Mouse (Mus musculus) heart, embryonic 11.5 days (tissue): Measurements from ENCODE around the gene Lypla2. TPM values are rescaled to one million over a fixed set of nuclear protein-coding genes. Genes with fewer than 3 reads are reported as not detected.

ENCODE experiments used
- ATAC-seq: fragments of 200-750 bp; cut with Nextera tagmentation; replicated peaks from 2 replicates; pipeline ENCODE4 v1.8.0; 2017; ENCODE audit warnings: moderate library complexity; ENCODE audit not compliant: insufficient number of reproducible peaks, low FRiP score, low TSS enrichment
- H3K27ac ChIP-seq: fragments of 300-500 bp; sonication (generic); 2 replicates; pipeline ENCODE4 v1.5.1; 2014; ENCODE audit warnings: mild to moderate bottlenecking, low read depth, low read length
- H3K27me3 ChIP-seq: fragments of 300-500 bp; sonication (generic); 2 replicates; pipeline ENCODE4 v1.6.1; 2014; ENCODE audit warnings: mild to moderate bottlenecking, low read length, mixed read lengths; ENCODE audit not compliant: control insufficient read depth, insufficient read depth
- H3K36me3 ChIP-seq: fragments of 300-500 bp; sonication (generic); 2 replicates; pipeline ENCODE4 v1.6.1; 2014; ENCODE audit warnings: mild to moderate bottlenecking, low read length, moderate library complexity, mixed read lengths; ENCODE audit not compliant: control insufficient read depth, insufficient read depth
- H3K4me1 ChIP-seq: fragments of 300-500 bp; sonication (generic); 2 replicates; pipeline ENCODE4 v1.6.1; 2014; ENCODE audit warnings: low read length; ENCODE audit not compliant: control insufficient read depth, insufficient read depth
- H3K4me2 ChIP-seq: fragments of 300-500 bp; sonication (generic); 2 replicates; pipeline ENCODE4 v1.6.1; 2014; ENCODE audit warnings: mild to moderate bottlenecking, moderate library complexity
- H3K4me3 ChIP-seq: fragments of 300-500 bp; sonication (generic); 2 replicates; pipeline ENCODE4 v1.5.1; 2014; ENCODE audit warnings: low read depth, low read length
- H3K9ac ChIP-seq: fragments of 300-500 bp; sonication (generic); 2 replicates; pipeline ENCODE4 v1.6.1; 2014; ENCODE audit warnings: mild to moderate bottlenecking, low read depth, low read length, moderate library complexity
- H3K9me3 ChIP-seq: fragments of 300-500 bp; sonication (generic); replicated peaks from 2 replicates; pipeline ENCODE4 v1.6.1; 2016; ENCODE audit warnings: low read length; ENCODE audit not compliant: control insufficient read depth
- WGBS: fragments of 180-500 bp; shearing (Covaris S2); extraction: QIAGEN DNeasy Blood & Tissue Kit; methylation state at CpG from one replicate; pipeline ENCODE4 v1.1.7; 2014; ENCODE audit not compliant: insufficient replicate concordance; 5-methylcytosine and 5-hydroxymethylcytosine counted together
- polyA plus RNA-seq: library from polyadenylated mRNA; unstranded; fragments of >200 nt; fragmentation: Nextera tagmentation; extraction: Ambion mirVana; gene quantifications from 2 replicates; pipeline ENCODE4 v1.2.1, GENCODE M21; 2014

The Lypla2 gene
- 68.6 and 71.5 TPM in 2 replicates for polyA plus RNA-seq

DNA sequence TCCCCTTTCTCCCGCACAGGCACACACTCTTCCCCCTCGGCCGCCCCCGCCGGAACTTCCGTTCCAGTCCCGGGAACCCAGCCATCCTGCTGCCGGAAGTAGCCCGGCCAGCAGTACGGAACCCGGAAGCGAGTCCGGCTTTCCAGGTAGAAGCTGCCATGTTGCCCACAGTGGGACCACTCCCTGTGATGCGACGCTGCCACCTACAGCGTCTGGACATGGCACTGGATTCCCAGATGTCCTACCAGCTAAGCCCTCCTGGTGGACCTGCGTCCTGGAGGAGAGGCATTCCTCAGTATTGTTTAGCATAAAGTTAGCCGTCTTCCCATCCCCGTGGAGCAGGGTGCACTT is at the start of gene Lypla2:
TSS of gene Lypla2 (minus strand) at position 71 of the 351 bp plus-strand sequence.
- Histone ChIP-seq H3K4me3 (peak within 1 kb of the TSS; percentile 80), H3K4me2 (peak within 1 kb of the TSS; percentile 96), H3K4me1 (peaks cover 12% of the 10 kb centered on the region), H3K27ac (peak within 1 kb of the TSS; percentile 57; the same call in 1 of the 2 replicates), H3K27me3 (no peaks in the 10 kb centered on the region), H3K9me3 (no peaks in the 10 kb centered on the region), H3K9ac (peak within 1 kb of the TSS; percentile 84), H3K36me3 (peaks cover 26% of the 10 kb centered on the region)
- ATAC-seq: peak; percentile 69
- WGBS: 3% methylated on average over 19 of the region's 19 CpGs

DNA sequence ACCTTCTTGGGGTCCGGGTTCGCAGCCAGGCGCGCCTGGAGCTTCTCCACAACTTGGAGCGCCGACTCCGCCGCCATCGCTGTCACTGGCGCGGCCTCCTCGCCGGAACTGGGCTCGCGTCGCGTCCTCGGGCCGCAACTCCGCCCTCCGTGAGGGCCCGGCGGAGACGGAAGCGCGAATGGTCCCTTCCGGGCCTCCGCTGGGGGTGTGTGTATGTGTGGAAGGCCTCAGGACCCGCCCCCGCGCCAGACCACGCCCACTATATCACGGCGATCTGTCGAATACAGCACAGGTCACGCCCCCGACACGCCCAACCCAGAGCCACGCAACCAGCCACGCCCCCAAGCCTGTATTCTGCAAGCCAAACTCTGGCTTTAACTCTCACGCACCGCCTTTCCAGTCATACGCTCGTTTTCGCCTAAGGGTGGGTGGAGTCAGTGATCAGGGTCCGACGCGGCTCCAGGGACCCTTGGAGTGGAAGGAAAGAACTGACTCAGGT is 49.2 kb upstream of the Lypla2 start, which contains the start of gene Eloa:
TSS of gene Eloa (minus strand) at position 215 of the 499 bp plus-strand sequence.
- peaks cover 2% of the 10 kb centered on the region; the same call in 1 of the 2 replicates for H3K4me1 ChIP-seq
- peak; percentile 98 for ATAC-seq
- H3K36me3 ChIP-seq: no peaks in the 10 kb centered on the region
- peak within 1 kb of the TSS; percentile 84 for H3K27ac ChIP-seq
- peak within 1 kb of the TSS; percentile 98 for H3K4me3 ChIP-seq
- H3K9ac ChIP-seq: peak within 1 kb of the TSS; percentile 96
- peak within 1 kb of the TSS; percentile 88 for H3K4me2 ChIP-seq
- H3K9me3 ChIP-seq: no peaks in the 10 kb centered on the region
- WGBS: 1% methylated on average over 43 of the region's 48 CpGs
- no peaks in the 10 kb centered on the region for H3K27me3 ChIP-seq

DNA sequence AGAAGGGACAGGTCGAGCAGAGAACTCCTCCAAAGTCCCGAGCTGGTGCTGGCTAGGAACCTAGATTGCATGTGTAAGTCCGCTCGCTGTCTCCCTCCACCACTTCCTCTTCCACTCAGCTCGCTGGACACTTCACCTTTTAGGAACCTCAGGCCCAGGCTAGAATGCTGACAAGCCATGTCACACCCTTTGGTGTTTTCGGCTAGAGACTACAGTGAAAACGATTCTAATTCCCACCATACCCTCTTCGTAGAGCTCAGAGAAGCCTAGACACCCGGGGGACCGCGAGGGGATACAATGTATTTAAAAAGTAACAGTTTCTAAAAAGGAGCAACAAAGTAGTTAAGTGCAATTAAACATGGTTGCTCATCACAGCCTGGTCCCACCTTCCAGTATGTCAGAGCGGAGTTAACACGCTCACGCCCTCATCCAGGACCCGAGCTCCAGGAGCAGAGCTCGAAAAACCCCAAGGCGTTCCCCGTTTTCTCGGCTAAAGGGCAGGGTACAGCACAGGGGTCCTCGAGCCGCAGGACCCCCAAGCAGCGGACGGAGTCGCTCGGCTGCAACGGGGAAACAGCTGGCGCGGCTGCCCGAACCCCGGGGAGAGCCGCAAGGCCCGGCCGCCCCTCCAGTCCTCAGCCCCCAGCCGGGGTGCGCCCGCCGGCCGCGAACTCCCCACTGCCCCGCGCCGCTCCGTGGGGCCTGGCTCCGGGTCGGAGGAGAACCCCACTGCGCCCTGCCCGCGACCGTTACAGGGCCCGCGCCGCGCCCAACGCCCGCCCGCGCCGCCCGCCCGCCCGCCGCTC is 48.5 kb upstream of the Lypla2 start:
- H3K4me1 ChIP-seq: peaks cover 2% of the 10 kb centered on the region; the same call in 1 of the 2 replicates
- no peaks in the 10 kb centered on the region for H3K9me3 ChIP-seq
- H3K27ac ChIP-seq: peak overlapping the region; percentile 84
- WGBS: under 1% methylated on average over 60 of the region's 62 CpGs
- peak overlapping the region; percentile 98 for H3K4me3 ChIP-seq
- peak; percentile 69 for ATAC-seq
- peak overlapping the region; percentile 88 for H3K4me2 ChIP-seq
- no peaks in the 10 kb centered on the region for H3K27me3 ChIP-seq
- peak overlapping the region; percentile 96 for H3K9ac ChIP-seq
- no peaks in the 10 kb centered on the region for H3K36me3 ChIP-seq

DNA sequence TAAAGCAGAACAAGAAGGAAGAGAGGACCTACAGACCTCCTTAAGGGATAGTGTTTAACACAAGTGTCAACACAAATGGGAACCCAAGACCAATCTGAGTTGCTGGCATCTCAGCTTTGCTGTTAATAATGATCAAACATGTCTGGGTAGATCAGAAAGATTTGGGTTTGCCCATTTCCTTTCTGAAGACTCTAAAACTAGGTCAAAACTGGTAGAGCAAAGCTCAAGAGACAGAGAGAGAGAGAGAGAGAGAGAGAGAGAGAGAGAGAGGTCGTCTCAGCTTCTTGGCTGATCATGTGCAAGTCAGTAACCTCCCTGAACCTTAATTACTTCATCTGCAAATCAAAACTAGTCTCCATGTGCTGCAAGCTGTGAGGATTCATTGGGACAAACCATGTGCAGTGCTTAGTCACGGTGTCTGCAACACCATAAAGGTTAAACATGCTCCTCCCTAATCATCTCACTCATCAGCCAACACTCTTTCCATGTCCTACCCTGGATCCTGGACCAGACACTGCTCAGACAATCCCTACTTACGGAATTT is 43.7 kb upstream of the Lypla2 start:
- Histone ChIP-seq H3K9me3 (no peaks in the 10 kb centered on the region), H3K36me3 (peaks cover 9% of the 10 kb centered on the region), H3K4me2 (no peak overlapping the region), H3K4me3 (no peak overlapping the region), H3K4me1 (peaks cover 2% of the 10 kb centered on the region; the same call in 1 of the 2 replicates), H3K27ac (no peak overlapping the region), H3K27me3 (no peaks in the 10 kb centered on the region), H3K9ac (no peak overlapping the region)
- WGBS: 77% methylated on average over 3 of the region's 3 CpGs
- no peak for ATAC-seq

DNA sequence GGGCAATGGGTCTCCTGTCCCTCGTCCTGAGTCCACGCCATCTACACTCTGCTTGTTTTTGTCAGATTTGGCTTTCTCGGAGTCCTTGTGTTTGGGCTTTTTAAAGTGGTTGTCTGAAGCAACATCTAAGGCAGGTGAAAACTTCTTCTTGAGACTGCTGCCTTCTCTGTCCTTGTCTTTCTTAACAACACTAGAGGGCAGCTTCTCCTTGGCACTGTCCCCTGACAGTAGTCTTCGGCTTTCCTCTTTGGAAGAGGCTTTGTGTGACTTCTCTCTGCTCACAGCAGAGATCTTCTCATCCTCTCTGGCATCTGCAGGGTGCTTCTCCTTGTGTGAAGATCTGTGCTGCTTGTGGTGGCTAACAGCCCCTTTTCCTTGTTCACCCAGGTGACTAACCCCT is 38.2 kb upstream of the Lypla2 start:
- 88% methylated on average over 4 of the region's 4 CpGs for WGBS
- Histone ChIP-seq H3K27me3 (no peaks in the 10 kb centered on the region), H3K4me1 (no peaks in the 10 kb centered on the region), H3K9ac (no peak overlapping the region), H3K36me3 (peaks cover 50% of the 10 kb centered on the region), H3K4me3 (no peak overlapping the region), H3K4me2 (no peak overlapping the region), H3K27ac (no peak overlapping the region), H3K9me3 (no peaks in the 10 kb centered on the region)
- ATAC-seq: no peak

- H3K27ac ChIP-seq: no peak overlapping the region
- peaks cover 57% of the 10 kb centered on the region for H3K36me3 ChIP-seq
- no peaks in the 10 kb centered on the region for H3K4me1 ChIP-seq
- no peak overlapping the region for H3K4me3 ChIP-seq
- no peak for ATAC-seq
- H3K9me3 ChIP-seq: no peaks in the 10 kb centered on the region
- WGBS: 90% methylated on average over 8 of the region's 8 CpGs
- H3K9ac ChIP-seq: no peak overlapping the region
- H3K27me3 ChIP-seq: no peaks in the 10 kb centered on the region
- no peak overlapping the region for H3K4me2 ChIP-seq
These were observed 36.5 kb upstream of the Lypla2 start for GRCm38 (mm10) chr4:136008782-136009447.

GRCm38 (mm10) chr4:136006821-136007220 is 34.4 kb upstream of the Lypla2 start:
- H3K4me2 ChIP-seq: no peak overlapping the region
- peaks cover 59% of the 10 kb centered on the region for H3K36me3 ChIP-seq
- H3K27ac ChIP-seq: no peak overlapping the region
- H3K9ac ChIP-seq: no peak overlapping the region
- no peak overlapping the region for H3K4me3 ChIP-seq
- no peak for ATAC-seq
- H3K27me3 ChIP-seq: no peaks in the 10 kb centered on the region
- H3K9me3 ChIP-seq: no peaks in the 10 kb centered on the region
- no peaks in the 10 kb centered on the region for H3K4me1 ChIP-seq
- WGBS: 95% methylated on average over 3 of the region's 3 CpGs

GRCm38 (mm10) chr4:136004921-136005320 is 32.5 kb upstream of the Lypla2 start:
- ATAC-seq: no peak
- H3K4me1 ChIP-seq: no peaks in the 10 kb centered on the region

More at GRCm38 (mm10) chr4:136004921-136005320, 32.5 kb upstream of the Lypla2 start:
- 90% methylated on average over 2 of the region's 2 CpGs for WGBS
- Histone ChIP-seq H3K36me3 (peaks cover 51% of the 10 kb centered on the region), H3K4me3 (no peak overlapping the region), H3K4me2 (no peak overlapping the region), H3K27ac (no peak overlapping the region), H3K27me3 (no peaks in the 10 kb centered on the region), H3K9ac (no peak overlapping the region), H3K9me3 (no peaks in the 10 kb centered on the region)
